Mouse (Mus musculus): ENCODE data around the gene Rnf141. TPM values are rescaled to one million over a fixed set of nuclear protein-coding genes. Genes with fewer than 3 reads are reported as not detected.

The Rnf141 gene
- polyA plus RNA-seq, 1 experiment from 2014 or later, result 30.3 TPM

- WGBS, result 76% methylated on average over 4 of the region's 4 CpGs
- Histone ChIP-seq H3K4me3 (ENCODE audit: low read length) (no peak overlapping the region), H3K27ac (ENCODE audit: low read length) (no peak overlapping the region), H3K4me2 (replicated peaks; ENCODE audit: low read depth, low read length) (no peak overlapping the region), H3K9ac (replicated peaks; ENCODE audit: low read length) (no peak overlapping the region), H3K36me3 (ENCODE audit: insufficient read depth, low read length) (no peaks in the 10 kb centered on the region), H3K4me1 (ENCODE audit: insufficient read depth, low read length) (0 out of 2 replicates have a peak, but pooled peaks cover 5% of the 10 kb centered on the region), H3K9me3 (ENCODE audit: low read length) (no peaks in the 10 kb centered on the region), H3K27me3 (ENCODE audit: insufficient read depth, low read length) (no peaks in the 10 kb centered on the region)
- ATAC-seq (ENCODE audit: low FRiP score, low TSS enrichment), result no peak
Measured at GRCm38 (mm10) chr7:110840332-110840731, 3.9 kb downstream of the Rnf141 start.

- ATAC-seq (ENCODE audit: low FRiP score, low TSS enrichment), result no peak
- WGBS, result 54% methylated on average over 3 of the region's 3 CpGs
Measured at GRCm38 (mm10) chr7:110834522-110834921, 9.7 kb downstream of the Rnf141 start.

GRCm38 (mm10) chr7:110834018-110834417 lies 10.2 kb downstream of the Rnf141 start:
- H3K4me3 ChIP-seq (ENCODE audit: low read length), result no peak overlapping the region
- ATAC-seq (ENCODE audit: low FRiP score, low TSS enrichment), result no peak
- no peaks in the 10 kb centered on the region for H3K27me3 ChIP-seq (ENCODE audit: insufficient read depth, low read length)
- WGBS, result 88% methylated on average over 1 of the region's 1 CpGs
- H3K27ac ChIP-seq (ENCODE audit: low read length), result no peak overlapping the region
- no peak overlapping the region for H3K9ac ChIP-seq (replicated peaks; ENCODE audit: low read length)
- no peaks in the 10 kb centered on the region for H3K4me1 ChIP-seq (ENCODE audit: insufficient read depth, low read length)
- H3K36me3 ChIP-seq (ENCODE audit: insufficient read depth, low read length), result peaks cover 10% of the 10 kb centered on the region; the same call in 1 of the 2 replicates
- H3K4me2 ChIP-seq (replicated peaks; ENCODE audit: low read depth, low read length), result no peak overlapping the region
- no peaks in the 10 kb centered on the region for H3K9me3 ChIP-seq (ENCODE audit: low read length)

More at GRCm38 (mm10) chr7:110834522-110834921, 9.7 kb downstream of the Rnf141 start:
- H3K9ac ChIP-seq (replicated peaks; ENCODE audit: low read length), result no peak overlapping the region
- H3K36me3 ChIP-seq (ENCODE audit: insufficient read depth, low read length), result peaks cover 10% of the 10 kb centered on the region; the same call in 1 of the 2 replicates
- H3K9me3 ChIP-seq (ENCODE audit: low read length), result no peaks in the 10 kb centered on the region
- no peak overlapping the region for H3K27ac ChIP-seq (ENCODE audit: low read length)
- H3K27me3 ChIP-seq (ENCODE audit: insufficient read depth, low read length), result no peaks in the 10 kb centered on the region
- no peak overlapping the region for H3K4me3 ChIP-seq (ENCODE audit: low read length)
- H3K4me2 ChIP-seq (replicated peaks; ENCODE audit: low read depth, low read length), result no peak overlapping the region
- no peaks in the 10 kb centered on the region for H3K4me1 ChIP-seq (ENCODE audit: insufficient read depth, low read length)

- 86% methylated on average over 1 of the region's 1 CpGs for WGBS
Measured at GRCm38 (mm10) chr7:110833024-110833423, 11.2 kb downstream of the Rnf141 start.

GRCm38 (mm10) chr7:110823995-110824953 lies 20.0 kb downstream of the Rnf141 start:
- WGBS, result 82% methylated on average over 8 of the region's 8 CpGs

More at GRCm38 (mm10) chr7:110833024-110833423, 11.2 kb downstream of the Rnf141 start:
- no peak overlapping the region for H3K4me3 ChIP-seq (ENCODE audit: low read length)
- H3K9me3 ChIP-seq (ENCODE audit: low read length), result no peaks in the 10 kb centered on the region
- H3K27me3 ChIP-seq (ENCODE audit: insufficient read depth, low read length), result no peaks in the 10 kb centered on the region
- no peak overlapping the region for H3K4me2 ChIP-seq (replicated peaks; ENCODE audit: low read depth, low read length)
- H3K4me1 ChIP-seq (ENCODE audit: insufficient read depth, low read length), result no peaks in the 10 kb centered on the region
- no peak overlapping the region for H3K27ac ChIP-seq (ENCODE audit: low read length)
- H3K36me3 ChIP-seq (ENCODE audit: insufficient read depth, low read length), result peaks cover 19% of the 10 kb centered on the region; the same call in 1 of the 2 replicates
- no peak for ATAC-seq (ENCODE audit: low FRiP score, low TSS enrichment)
- H3K9ac ChIP-seq (replicated peaks; ENCODE audit: low read length), result no peak overlapping the region

GRCm38 (mm10) chr7:110823593-110823992 lies 20.7 kb downstream of the Rnf141 start:
- H3K9me3 ChIP-seq (ENCODE audit: low read length), result no peaks in the 10 kb centered on the region
- no peak for ATAC-seq (ENCODE audit: low FRiP score, low TSS enrichment)
- 55% methylated on average over 4 of the region's 4 CpGs for WGBS
- peaks cover 29% of the 10 kb centered on the region for H3K36me3 ChIP-seq (ENCODE audit: insufficient read depth, low read length)
- H3K4me1 ChIP-seq (ENCODE audit: insufficient read depth, low read length), result peaks cover 20% of the 10 kb centered on the region
- no peak overlapping the region for H3K4me2 ChIP-seq (replicated peaks; ENCODE audit: low read depth, low read length)
- H3K9ac ChIP-seq (replicated peaks; ENCODE audit: low read length), result 0 out of 2 replicates have a peak overlapping the region, but pooled peaks have one; percentile 16
- no peak overlapping the region for H3K4me3 ChIP-seq (ENCODE audit: low read length)
- H3K27me3 ChIP-seq (ENCODE audit: insufficient read depth, low read length), result no peaks in the 10 kb centered on the region
- no peak overlapping the region for H3K27ac ChIP-seq (ENCODE audit: low read length)

More at GRCm38 (mm10) chr7:110823995-110824953, 20.0 kb downstream of the Rnf141 start:
- no peak for ATAC-seq (ENCODE audit: low FRiP score, low TSS enrichment)
- Histone ChIP-seq H3K36me3 (ENCODE audit: insufficient read depth, low read length) (peaks cover 32% of the 10 kb centered on the region), H3K4me2 (replicated peaks; ENCODE audit: low read depth, low read length) (no peak overlapping the region), H3K9ac (replicated peaks; ENCODE audit: low read length) (no peak overlapping the region), H3K4me3 (ENCODE audit: low read length) (no peak overlapping the region), H3K4me1 (ENCODE audit: insufficient read depth, low read length) (peaks cover 20% of the 10 kb centered on the region), H3K9me3 (ENCODE audit: low read length) (no peaks in the 10 kb centered on the region), H3K27ac (ENCODE audit: low read length) (no peak overlapping the region), H3K27me3 (ENCODE audit: insufficient read depth, low read length) (no peaks in the 10 kb centered on the region)

- Histone ChIP-seq H3K4me2 (replicated peaks; ENCODE audit: low read depth, low read length) (no peak overlapping the region), H3K36me3 (ENCODE audit: insufficient read depth, low read length) (peaks cover 23% of the 10 kb centered on the region), H3K9me3 (ENCODE audit: low read length) (no peaks in the 10 kb centered on the region), H3K4me1 (ENCODE audit: insufficient read depth, low read length) (peaks cover 20% of the 10 kb centered on the region), H3K4me3 (ENCODE audit: low read length) (no peak overlapping the region), H3K27ac (ENCODE audit: low read length) (no peak overlapping the region), H3K9ac (replicated peaks; ENCODE audit: low read length) (no peak overlapping the region), H3K27me3 (ENCODE audit: insufficient read depth, low read length) (no peaks in the 10 kb centered on the region)
- 35% methylated on average over 8 of the region's 8 CpGs for WGBS
- no peak for ATAC-seq (ENCODE audit: low FRiP score, low TSS enrichment)
Measured at GRCm38 (mm10) chr7:110823076-110823475, 21.2 kb downstream of the Rnf141 start.

- Histone ChIP-seq H3K4me1 (ENCODE audit: insufficient read depth, low read length) (peaks cover 20% of the 10 kb centered on the region), H3K9ac (replicated peaks; ENCODE audit: low read length) (no peak overlapping the region), H3K4me2 (replicated peaks; ENCODE audit: low read depth, low read length) (no peak overlapping the region), H3K9me3 (ENCODE audit: low read length) (no peaks in the 10 kb centered on the region), H3K27me3 (ENCODE audit: insufficient read depth, low read length) (no peaks in the 10 kb centered on the region), H3K27ac (ENCODE audit: low read length) (no peak overlapping the region), H3K4me3 (ENCODE audit: low read length) (no peak overlapping the region), H3K36me3 (ENCODE audit: insufficient read depth, low read length) (peaks cover 21% of the 10 kb centered on the region)
- 32% methylated on average over 4 of the region's 4 CpGs for WGBS
- ATAC-seq (ENCODE audit: low FRiP score, low TSS enrichment), result no peak
Measured at GRCm38 (mm10) chr7:110822055-110822454, 22.2 kb downstream of the Rnf141 start.

- Histone ChIP-seq H3K27me3 (ENCODE audit: insufficient read depth, low read length) (no peaks in the 10 kb centered on the region), H3K4me1 (ENCODE audit: insufficient read depth, low read length) (peaks cover 20% of the 10 kb centered on the region), H3K9me3 (ENCODE audit: low read length) (no peaks in the 10 kb centered on the region), H3K4me3 (ENCODE audit: low read length) (no peak overlapping the region), H3K36me3 (ENCODE audit: insufficient read depth, low read length) (peaks cover 21% of the 10 kb centered on the region), H3K9ac (replicated peaks; ENCODE audit: low read length) (no peak overlapping the region), H3K27ac (ENCODE audit: low read length) (peak overlapping the region; percentile 53; the same call in 1 of the 2 replicates), H3K4me2 (replicated peaks; ENCODE audit: low read depth, low read length) (no peak overlapping the region)
- 37% methylated on average over 3 of the region's 3 CpGs for WGBS
- peak; percentile 82 for ATAC-seq (ENCODE audit: low FRiP score, low TSS enrichment)
Measured at GRCm38 (mm10) chr7:110821653-110822052, 22.6 kb downstream of the Rnf141 start.

GRCm38 (mm10) chr7:110821068-110821467 lies 23.2 kb downstream of the Rnf141 start:
- Histone ChIP-seq H3K4me3 (ENCODE audit: low read length) (no peak overlapping the region), H3K9ac (replicated peaks; ENCODE audit: low read length) (no peak overlapping the region), H3K36me3 (ENCODE audit: insufficient read depth, low read length) (peaks cover 21% of the 10 kb centered on the region), H3K27me3 (ENCODE audit: insufficient read depth, low read length) (no peaks in the 10 kb centered on the region), H3K4me2 (replicated peaks; ENCODE audit: low read depth, low read length) (no peak overlapping the region), H3K4me1 (ENCODE audit: insufficient read depth, low read length) (peaks cover 20% of the 10 kb centered on the region), H3K9me3 (ENCODE audit: low read length) (no peaks in the 10 kb centered on the region), H3K27ac (ENCODE audit: low read length) (peak overlapping the region; percentile 53; the same call in 1 of the 2 replicates)
- peak; percentile 46 for ATAC-seq (ENCODE audit: low FRiP score, low TSS enrichment)
- 17% methylated on average over 5 of the region's 5 CpGs for WGBS

Measured in kidney, embryonic 16.5 days (tissue).